Mouse (Mus musculus) limb, embryonic 12.5 days (tissue): Measurements from ENCODE around the gene Tex14. TPM values are rescaled to one million over a fixed set of nuclear protein-coding genes. Genes with fewer than 3 reads are reported as not detected.
A peak's percentile ranks its signal among the peaks of the same experiment; 100 is the strongest.

Experiments
- ATAC-seq: fragments of 200-750 bp; cut with Nextera tagmentation; 2 replicates; pipeline ENCODE4 v1.8.0; 2017; ENCODE audit warnings: low read depth, moderate TSS enrichment; ENCODE audit not compliant: insufficient number of reproducible peaks, insufficient read depth, low FRiP score, low TSS enrichment
- H3K27ac ChIP-seq: fragments of 300-500 bp; sonication (generic); 2 replicates; pipeline ENCODE4 v1.5.1; 2016; ENCODE audit warnings: mild to moderate bottlenecking, moderate library complexity
- H3K27me3 ChIP-seq: fragments of 300-500 bp; sonication (generic); 2 replicates; pipeline ENCODE4 v1.6.1; 2016; ENCODE audit warnings: mild to moderate bottlenecking, moderate library complexity
- H3K36me3 ChIP-seq: fragments of 300-500 bp; sonication (generic); 2 replicates; pipeline ENCODE4 v1.6.1; 2016; ENCODE audit warnings: mild to moderate bottlenecking, moderate library complexity
- H3K4me1 ChIP-seq: fragments of 300-500 bp; sonication (generic); replicated peaks from 2 replicates; pipeline ENCODE4 v1.6.1; 2016
- H3K4me2 ChIP-seq: fragments of 300-500 bp; sonication (generic); 2 replicates; pipeline ENCODE4 v1.6.1; 2016; ENCODE audit warnings: mild to moderate bottlenecking, moderate library complexity
- H3K4me3 ChIP-seq: fragments of 300-500 bp; sonication (generic); replicated peaks from 2 replicates; pipeline ENCODE4 v1.5.1; 2016; ENCODE audit warnings: mild to moderate bottlenecking
- H3K9ac ChIP-seq: fragments of 300-500 bp; sonication (generic); replicated peaks from 2 replicates; pipeline ENCODE4 v1.6.1; 2016; ENCODE audit warnings: mild to moderate bottlenecking, moderate library complexity
- H3K9me3 ChIP-seq: fragments of 300-500 bp; sonication (generic); 2 replicates; pipeline ENCODE4 v1.6.1; 2016; ENCODE audit warnings: mild to moderate bottlenecking, moderate library complexity
- WGBS: fragments of 180-500 bp; shearing (Covaris S2); methylation state at CpG from one replicate; pipeline ENCODE4 v1.1.7; 2016; 5-methylcytosine and 5-hydroxymethylcytosine counted together
- polyA plus RNA-seq: library from polyadenylated mRNA; unstranded; fragments of >200 nt; fragmentation: Nextera tagmentation; extraction: Ambion mirVana; gene quantifications from 2 replicates; pipeline ENCODE4 v1.2.1, GENCODE M21; 2016

Gene Tex14
- polyA plus RNA-seq, 1 experiment from 2014 or later = 0.81 TPM

- Histone ChIP-seq H3K4me3 (0 out of 2 replicates have a peak overlapping the region, but pooled peaks have one; percentile 70), H3K27me3 (no peaks in the 10 kb centered on the region), H3K36me3 (peaks cover 7% of the 10 kb centered on the region; the same call in 1 of the 2 replicates), H3K4me2 (peak overlapping the region; percentile 92; the same call in 1 of the 2 replicates), H3K4me1 (peaks cover 24% of the 10 kb centered on the region), H3K9ac (no peak overlapping the region), H3K27ac (no peak overlapping the region), H3K9me3 (no peaks in the 10 kb centered on the region)
- 95% methylated on average over 8 of the region's 8 CpGs for WGBS
- no peak for ATAC-seq
Observed at GRCm38 (mm10) chr11:87589605-87590004, 184.7 kb downstream of the Tex14 start.

GRCm38 (mm10) chr11:87590841-87591525 is 186.1 kb downstream of the Tex14 start:
- ATAC-seq = no peak
- WGBS = 1% methylated on average over 25 of the region's 25 CpGs
- H3K36me3 ChIP-seq = peaks cover 7% of the 10 kb centered on the region; the same call in 1 of the 2 replicates
- H3K4me1 ChIP-seq = peaks cover 32% of the 10 kb centered on the region
- H3K9me3 ChIP-seq = no peaks in the 10 kb centered on the region
- H3K27me3 ChIP-seq = no peaks in the 10 kb centered on the region
- H3K27ac ChIP-seq = peak overlapping the region; percentile 91
- peak overlapping the region; percentile 79 for H3K9ac ChIP-seq
- peak overlapping the region; percentile 92 for H3K4me2 ChIP-seq
- H3K4me3 ChIP-seq = peak overlapping the region; percentile 70

- Histone ChIP-seq H3K9me3 (no peaks in the 10 kb centered on the region), H3K36me3 (peaks cover 7% of the 10 kb centered on the region; the same call in 1 of the 2 replicates), H3K9ac (peak within 1 kb of the TSS; percentile 79), H3K27me3 (no peaks in the 10 kb centered on the region), H3K4me1 (peaks cover 39% of the 10 kb centered on the region), H3K4me3 (peak within 1 kb of the TSS; percentile 70), H3K27ac (peak within 1 kb of the TSS; percentile 93), H3K4me2 (peak within 1 kb of the TSS; percentile 92)
- peak; percentile 99 for ATAC-seq
- under 1% methylated on average over 61 of the region's 61 CpGs for WGBS
Observed at GRCm38 (mm10) chr11:87591526-87592353, 186.9 kb downstream of the Tex14 start, which contains the start of gene Mtmr4. Mtmr4 (plus strand) TSS chr11:87592162.

- peak overlapping the region; percentile 70 for H3K4me3 ChIP-seq
- no peaks in the 10 kb centered on the region for H3K27me3 ChIP-seq
- ATAC-seq = peak; percentile 42
- peak overlapping the region; percentile 93 for H3K27ac ChIP-seq
- H3K4me1 ChIP-seq = peaks cover 44% of the 10 kb centered on the region
- peak overlapping the region; percentile 73 for H3K9ac ChIP-seq
- 0% methylated on average over 15 of the region's 15 CpGs for WGBS
- peaks cover 11% of the 10 kb centered on the region for H3K36me3 ChIP-seq
- no peaks in the 10 kb centered on the region for H3K9me3 ChIP-seq
- peak overlapping the region; percentile 92 for H3K4me2 ChIP-seq
Observed at GRCm38 (mm10) chr11:87592354-87592695, 187.5 kb downstream of the Tex14 start.

GRCm38 (mm10) chr11:87592713-87593598 is 188.1 kb downstream of the Tex14 start:
- WGBS = 35% methylated on average over 13 of the region's 13 CpGs
- Histone ChIP-seq H3K4me3 (peak overlapping the region; percentile 70), H3K9me3 (no peaks in the 10 kb centered on the region), H3K27ac (peak overlapping the region; percentile 93), H3K36me3 (peaks cover 17% of the 10 kb centered on the region), H3K9ac (peak overlapping the region; percentile 73), H3K4me2 (peak overlapping the region; percentile 92), H3K4me1 (peaks cover 44% of the 10 kb centered on the region), H3K27me3 (no peaks in the 10 kb centered on the region)
- ATAC-seq = no peak

GRCm38 (mm10) chr11:87595327-87595841 is 190.5 kb downstream of the Tex14 start:
- WGBS = under 1% methylated on average over 30 of the region's 37 CpGs
- peak overlapping the region; percentile 89 for H3K9ac ChIP-seq
- peaks cover 34% of the 10 kb centered on the region for H3K4me1 ChIP-seq
- peak overlapping the region; percentile 73 for H3K4me3 ChIP-seq
- H3K36me3 ChIP-seq = peaks cover 42% of the 10 kb centered on the region
- H3K9me3 ChIP-seq = no peaks in the 10 kb centered on the region
- no peaks in the 10 kb centered on the region for H3K27me3 ChIP-seq
- peak overlapping the region; percentile 88 for H3K4me2 ChIP-seq
- peak overlapping the region; percentile 82 for H3K27ac ChIP-seq
- ATAC-seq = peak; percentile 49

GRCm38 (mm10) chr11:87595976-87596375 is 191.1 kb downstream of the Tex14 start:
- Histone ChIP-seq H3K9ac (peak overlapping the region; percentile 89), H3K4me3 (peak overlapping the region; percentile 73), H3K36me3 (peaks cover 48% of the 10 kb centered on the region), H3K9me3 (no peaks in the 10 kb centered on the region), H3K4me1 (peaks cover 30% of the 10 kb centered on the region), H3K27ac (peak overlapping the region; percentile 82), H3K4me2 (peak overlapping the region; percentile 88), H3K27me3 (no peaks in the 10 kb centered on the region)
- no peak for ATAC-seq
- WGBS = 9% methylated on average over 7 of the region's 7 CpGs

- H3K4me3 ChIP-seq = peak overlapping the region; percentile 73
- H3K4me1 ChIP-seq = peaks cover 30% of the 10 kb centered on the region
- 51% methylated on average over 2 of the region's 2 CpGs for WGBS
- H3K36me3 ChIP-seq = peaks cover 53% of the 10 kb centered on the region
- peak overlapping the region; percentile 89 for H3K9ac ChIP-seq
- no peaks in the 10 kb centered on the region for H3K27me3 ChIP-seq
- ATAC-seq = no peak
- peak overlapping the region; percentile 88 for H3K4me2 ChIP-seq
- H3K9me3 ChIP-seq = no peaks in the 10 kb centered on the region
- peak overlapping the region; percentile 82; the same call in 1 of the 2 replicates for H3K27ac ChIP-seq
Observed at GRCm38 (mm10) chr11:87596492-87596891, 191.6 kb downstream of the Tex14 start.

- no peaks in the 10 kb centered on the region for H3K27me3 ChIP-seq
- H3K9ac ChIP-seq = peak overlapping the region; percentile 89; the same call in 1 of the 2 replicates
- H3K4me2 ChIP-seq = peak overlapping the region; percentile 88
- no peak overlapping the region; the same call in 1 of the 2 replicates for H3K4me3 ChIP-seq
- peaks cover 59% of the 10 kb centered on the region for H3K36me3 ChIP-seq
- no peaks in the 10 kb centered on the region for H3K9me3 ChIP-seq
- H3K4me1 ChIP-seq = peaks cover 30% of the 10 kb centered on the region
- ATAC-seq = no peak
- no peak overlapping the region for H3K27ac ChIP-seq
Observed at GRCm38 (mm10) chr11:87597061-87597460, 192.2 kb downstream of the Tex14 start.

GRCm38 (mm10) chr11:87599395-87600089 is 194.7 kb downstream of the Tex14 start:
- H3K36me3 ChIP-seq = peaks cover 76% of the 10 kb centered on the region
- H3K27me3 ChIP-seq = no peaks in the 10 kb centered on the region
- peaks cover 20% of the 10 kb centered on the region for H3K4me1 ChIP-seq
- no peak overlapping the region for H3K4me3 ChIP-seq
- no peak overlapping the region for H3K4me2 ChIP-seq
- ATAC-seq = no peak
- 92% methylated on average over 13 of the region's 13 CpGs for WGBS
- no peak overlapping the region for H3K9ac ChIP-seq
- no peak overlapping the region for H3K27ac ChIP-seq
- no peaks in the 10 kb centered on the region for H3K9me3 ChIP-seq
